Comparison of ENCODE assay signal across 14 mouse cellular contexts in genomic region chr3:17619489-17619888, GRCm38 (mm10).
DNase-seq lines count a peak whose midpoint lies in the region; ATAC-seq lines count a peak whose summit lies in the region.
"Had no signal": no experiment of that assay in that cellular context is flagged by ENCODE, and none has a peak within 500 bp of the region (broad histone marks: within the 10 kb centered on the region; RNA-seq: fewer than 3 reads in every experiment).

No protein-coding gene starts in this region.

- peak overlapping the region; percentile 22; the same call in 1 of the 2 replicates for H3K4me2 ChIP-seq in hindbrain, embryonic 12.5 days (replicated peaks)
- peak overlapping the region; percentile 52 for H3K4me2 ChIP-seq in midbrain, embryonic 16.5 days (ENCODE audit: low read length)
- H3K4me2 ChIP-seq: heart, embryonic 15.5 days had no signal

- no peak overlapping the region for H3K9ac ChIP-seq in hindbrain, embryonic 12.5 days
- H3K9ac ChIP-seq in midbrain, embryonic 16.5 days (ENCODE audit: low read depth, low read length) = peak overlapping the region; percentile 55
- H3K9ac ChIP-seq: heart, embryonic 15.5 days had no signal

- no peaks in the 10 kb centered on the region for H3K36me3 ChIP-seq in hindbrain, embryonic 12.5 days
- H3K36me3 ChIP-seq in midbrain, embryonic 16.5 days (ENCODE audit: control insufficient read depth, insufficient read depth, low read length) = no peaks in the 10 kb centered on the region
- H3K36me3 ChIP-seq: heart, embryonic 15.5 days had no signal

- ATAC-seq in hindbrain, embryonic 12.5 days (ENCODE audit: low FRiP score) = peak; percentile 77
- peak; percentile 78 for ATAC-seq in midbrain, embryonic 16.5 days
- ATAC-seq: lung, postnatal 0 days had no signal

- no peaks in the 10 kb centered on the region for H3K9me3 ChIP-seq in hindbrain, embryonic 12.5 days (replicated peaks)
- H3K9me3 ChIP-seq in midbrain, embryonic 16.5 days (replicated peaks; ENCODE audit: control insufficient read depth, low read length, poor library complexity, severe bottlenecking) = no peaks in the 10 kb centered on the region
- H3K9me3 ChIP-seq: heart, embryonic 15.5 days had no signal

- H3K4me1 ChIP-seq in hindbrain, embryonic 12.5 days = 0 out of 2 replicates have a peak, but pooled peaks cover 5% of the 10 kb centered on the region
- peaks cover 17% of the 10 kb centered on the region for H3K4me1 ChIP-seq in midbrain, embryonic 16.5 days (ENCODE audit: control insufficient read depth, insufficient read depth, low read length)

- DNase-seq in embryo, embryonic 10.5 days (ENCODE audit: low spot score) = peak; percentile 28
- DNase-seq in embryo, embryonic 9.5 days (ENCODE audit: extremely low spot score) = no peak
- peak; percentile 24 for DNase-seq in brain, adult 2 months (ENCODE audit: low read depth, low spot score)
- DNase-seq in thymus, adult 18-20 months = no peak
- DNase-seq in gastrocnemius, postnatal 25 days = no peak
- DNase-seq in gastrocnemius, adult 18-20 months (ENCODE audit: low spot score) = no peak
- DNase-seq: adrenal gland, adult 2 months; gastrocnemius, postnatal 10 days; liver had no signal

- no peaks in the 10 kb centered on the region for H3K27me3 ChIP-seq in hindbrain, embryonic 12.5 days
- no peaks in the 10 kb centered on the region; the same call in 1 of the 2 replicates for H3K27me3 ChIP-seq in midbrain, embryonic 16.5 days (ENCODE audit: control insufficient read depth, insufficient read depth, low read depth, low read length)
- H3K27me3 ChIP-seq: heart, embryonic 15.5 days had no signal

- H3K4me3 ChIP-seq in hindbrain, embryonic 12.5 days = no peak overlapping the region
- H3K4me3 ChIP-seq in midbrain, embryonic 16.5 days (ENCODE audit: low read depth, low read length) = peak overlapping the region; percentile 9; the same call in 1 of the 2 replicates
- H3K4me3 ChIP-seq: heart, embryonic 15.5 days had no signal

- H3K27ac ChIP-seq in hindbrain, embryonic 12.5 days = peak overlapping the region; percentile 80
- H3K27ac ChIP-seq in midbrain, embryonic 16.5 days (ENCODE audit: low read length) = peak overlapping the region; percentile 95
- H3K27ac ChIP-seq: heart, embryonic 15.5 days; kidney, postnatal 0 days had no signal

- 20% methylated on average over 2 of the region's 2 CpGs for WGBS in hindbrain, embryonic 12.5 days
- 9% methylated on average over 2 of the region's 2 CpGs for WGBS in midbrain, embryonic 16.5 days

Comparison
In these comparisons a context has a peak if more than half of its experiments do, and no peak if none do; other contexts are left out.
1. DNase-seq: peak in embryo, embryonic 10.5 days (single experiment) and brain, adult 2 months (single experiment); none in embryo, embryonic 9.5 days (single experiment), thymus, adult 18-20 months (0 of 2), gastrocnemius, postnatal 25 days (single experiment) and gastrocnemius, adult 18-20 months (single experiment).